Mouse (Mus musculus) lung, embryonic 15.5 days (tissue): Measurements from ENCODE around the gene Tbx1. TPM values are rescaled to one million over a fixed set of nuclear protein-coding genes. Genes with fewer than 3 reads are reported as not detected.
"Not testable (repeated sequence)": the region's sequence is repeated elsewhere in the genome, so short reads cannot be mapped to it uniquely, and the experiment has no call there.

Experiments
- ATAC-seq: fragments of 200-750 bp; cut with Nextera tagmentation; 2 replicates; pipeline ENCODE4 v1.8.0; 2017; ENCODE audit warnings: moderate number of reproducible peaks, borderline replicate concordance; ENCODE audit not compliant: low FRiP score, low TSS enrichment; ENCODE audit errors: extremely low read depth
- H3K27ac ChIP-seq: fragments of 300-500 bp; sonication (generic); 2 replicates; pipeline ENCODE4 v1.5.1; 2015; ENCODE audit warnings: moderate library complexity, mild to moderate bottlenecking, inconsistent platforms
- H3K27me3 ChIP-seq: fragments of 300-500 bp; sonication (generic); 2 replicates; pipeline ENCODE4 v1.6.1; 2015; ENCODE audit warnings: inconsistent platforms
- H3K36me3 ChIP-seq: fragments of 300-500 bp; sonication (generic); 2 replicates; pipeline ENCODE4 v1.6.1; 2015; ENCODE audit warnings: inconsistent platforms
- H3K4me1 ChIP-seq: fragments of 300-500 bp; sonication (generic); 2 replicates; pipeline ENCODE4 v1.6.1; 2015; ENCODE audit warnings: inconsistent platforms
- H3K4me2 ChIP-seq: fragments of 300-500 bp; sonication (generic); 2 replicates; pipeline ENCODE4 v1.6.1; 2015; ENCODE audit warnings: inconsistent platforms, mild to moderate bottlenecking, moderate library complexity
- H3K4me3 ChIP-seq: fragments of 300-500 bp; sonication (generic); 2 replicates; pipeline ENCODE4 v1.5.1; 2015; ENCODE audit warnings: mild to moderate bottlenecking, inconsistent platforms
- H3K9ac ChIP-seq: fragments of 300-500 bp; sonication (generic); 2 replicates; pipeline ENCODE4 v1.6.1; 2015; ENCODE audit warnings: inconsistent platforms
- H3K9me3 ChIP-seq: fragments of 300-500 bp; sonication (generic); 2 replicates; pipeline ENCODE4 v1.6.1; 2016; ENCODE audit warnings: inconsistent platforms
- WGBS: fragments of 180-500 bp; shearing (Covaris S2); methylation state at CpG from one replicate; pipeline ENCODE4 v1.1.7; 2015; 5-methylcytosine and 5-hydroxymethylcytosine counted together
- polyA plus RNA-seq: library from polyadenylated mRNA; unstranded; fragments of >200 nt; fragmentation: Nextera tagmentation; extraction: Ambion mirVana; gene quantifications from 2 replicates; pipeline ENCODE4 v1.2.1, GENCODE M21; 2015

The Tbx1 gene
- polyA plus RNA-seq, 1 experiment from 2014 or later: 10.9 TPM

DNA sequence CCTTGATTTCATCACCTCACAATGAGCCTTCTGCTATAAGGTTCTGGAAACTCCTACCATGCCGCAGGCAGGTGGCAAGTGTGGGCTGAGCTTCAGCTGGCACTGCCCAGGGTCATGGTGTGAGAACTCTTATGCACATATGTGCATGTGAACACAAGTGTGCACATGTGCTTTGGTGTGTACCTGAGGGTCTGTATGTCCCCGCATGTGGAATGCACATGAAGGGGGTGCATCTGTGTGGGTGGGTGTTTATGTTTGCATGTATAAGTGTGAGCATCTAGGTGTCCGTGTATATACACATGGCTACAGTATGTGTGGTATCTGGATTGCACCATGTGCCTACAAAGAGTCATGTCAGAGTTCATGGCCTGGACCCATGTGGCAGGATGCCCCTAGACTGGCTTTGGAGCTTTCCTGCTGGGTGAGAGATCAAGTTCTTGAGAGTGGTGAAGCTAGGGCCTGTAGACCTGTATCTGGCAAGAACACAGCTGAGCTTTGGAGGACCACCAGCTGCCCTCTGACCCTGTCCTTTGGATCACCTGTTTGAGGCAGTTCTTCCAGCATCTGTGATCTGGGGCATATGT lies 53.0 kb downstream of the Tbx1 start:
- Histone ChIP-seq H3K36me3 (no peaks in the 10 kb centered on the region), H3K9me3 (no peaks in the 10 kb centered on the region), H3K4me3 (no peak overlapping the region), H3K4me2 (no peak overlapping the region), H3K4me1 (peaks cover 7% of the 10 kb centered on the region; the same call in 1 of the 2 replicates), H3K27ac (no peak overlapping the region), H3K9ac (no peak overlapping the region), H3K27me3 (no peaks in the 10 kb centered on the region)
- WGBS: 85% methylated on average over 3 of the region's 3 CpGs
- no peak for ATAC-seq

DNA sequence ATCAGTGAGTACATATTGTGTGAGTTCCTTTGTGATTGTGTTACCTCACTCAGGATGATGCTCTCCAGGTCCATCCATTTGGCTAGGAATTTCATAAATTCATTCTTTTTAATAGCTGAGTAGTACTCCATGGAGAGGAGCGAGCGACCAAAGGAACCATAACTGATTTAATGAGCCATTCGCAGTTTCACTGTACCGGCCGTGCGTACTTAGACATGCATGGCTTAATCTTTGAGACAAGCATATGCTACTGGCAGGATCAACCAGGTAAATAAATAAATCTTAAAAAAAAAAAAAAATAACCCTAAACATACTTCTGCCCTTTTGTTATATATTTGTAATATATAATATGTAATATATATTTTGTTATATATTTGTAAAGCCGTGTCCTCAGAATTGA lies 57.4 kb downstream of the Tbx1 start:
- not testable (repeated sequence) for H3K4me3 ChIP-seq, H3K36me3 ChIP-seq, H3K9me3 ChIP-seq, H3K27ac ChIP-seq, H3K4me2 ChIP-seq, H3K9ac ChIP-seq, H3K27me3 ChIP-seq, H3K4me1 ChIP-seq
- WGBS: 94% methylated on average over 7 of the region's 7 CpGs
- peak; percentile 100 for ATAC-seq

Other genes with a start within 250 kb of the Tbx1 start
- 24.6 and 33.0 TPM in 2 replicates for gene Tango2, start 242.6 kb downstream of the Tbx1 start, polyA plus RNA-seq
- 29.7 and 35.5 TPM in 2 replicates for gene Arvcf, start 242.5 kb downstream of the Tbx1 start, polyA plus RNA-seq
- 22.7 and 23.4 TPM in 2 replicates for gene Txnrd2, start 164.3 kb downstream of the Tbx1 start, polyA plus RNA-seq
- gene Comt, start 163.8 kb downstream of the Tbx1 start, polyA plus RNA-seq: 112 and 122 TPM in 2 replicates
- 15.7 and 17.0 TPM in 2 replicates for gene Gnb1l, start 92.0 kb downstream of the Tbx1 start, polyA plus RNA-seq
- gene Rtl10, start 91.8 kb downstream of the Tbx1 start, polyA plus RNA-seq: 4.9 and 5.4 TPM in 2 replicates
- gene Gp1bb, start 31.7 kb upstream of the Tbx1 start, polyA plus RNA-seq: 2.8 and 4.3 TPM in 2 replicates
- gene Gm49601, start 35.8 kb upstream of the Tbx1 start, polyA plus RNA-seq: 3.2 and 4.0 TPM in 2 replicates
- 20.2 and 20.9 TPM in 2 replicates for gene Sept5, start 39.3 kb upstream of the Tbx1 start, polyA plus RNA-seq
- gene Cldn5, start 186.2 kb upstream of the Tbx1 start, polyA plus RNA-seq: 117 and 126 TPM in 2 replicates
- gene Ufd1, start 221.1 kb upstream of the Tbx1 start, polyA plus RNA-seq: 92.2 and 94.1 TPM in 2 replicates
- 56.5 and 59.3 TPM in 2 replicates for gene Cdc45, start 221.3 kb upstream of the Tbx1 start, polyA plus RNA-seq
- gene 2510002D24Rik, start 245.9 kb upstream of the Tbx1 start, polyA plus RNA-seq: 34.7 and 38.7 TPM in 2 replicates
- gene Gm28539, start 245.9 kb upstream of the Tbx1 start, polyA plus RNA-seq: not detected in 2 replicates